Mouse (Mus musculus) stomach, postnatal 0 days (tissue): ENCODE results near the gene Taf6. TPM values are rescaled to one million over a fixed set of nuclear protein-coding genes. Genes with fewer than 3 reads are reported as not detected.

Experiments
- ATAC-seq: fragments of 200-750 bp; cut with Nextera tagmentation; 2 replicates; pipeline ENCODE4 v1.8.0; 2017; ENCODE audit not compliant: low FRiP score, low TSS enrichment
- DNase-seq: peaks from one replicate; pipeline ENCODE4 v3.0.0-alpha.2; 2016; ENCODE audit warnings: low spot score
- H3K27ac ChIP-seq: fragments of 300-500 bp; sonication (generic); replicated peaks from 2 replicates; pipeline ENCODE4 v1.5.1; 2014; ENCODE audit warnings: mild to moderate bottlenecking, control low read depth
- H3K27me3 ChIP-seq: fragments of 300-500 bp; sonication (generic); 2 replicates; pipeline ENCODE4 v1.6.1; 2014; ENCODE audit warnings: low read length; ENCODE audit not compliant: control insufficient read depth, insufficient read depth
- H3K36me3 ChIP-seq: fragments of 300-500 bp; sonication (generic); 2 replicates; pipeline ENCODE4 v1.6.1; 2014; ENCODE audit warnings: low read length, mixed read lengths; ENCODE audit not compliant: control insufficient read depth, insufficient read depth
- H3K4me1 ChIP-seq: fragments of 300-500 bp; sonication (generic); replicated peaks from 2 replicates; pipeline ENCODE4 v1.6.1; 2014; ENCODE audit warnings: antibody characterized with exemption; ENCODE audit not compliant: control insufficient read depth, insufficient read depth
- H3K4me2 ChIP-seq: fragments of 300-500 bp; sonication (generic); replicated peaks from 2 replicates; pipeline ENCODE4 v1.6.1; 2014; ENCODE audit warnings: low read depth, mild to moderate bottlenecking, control low read depth, moderate library complexity
- H3K4me3 ChIP-seq: fragments of 300-500 bp; sonication (generic); 2 replicates; pipeline ENCODE4 v1.5.1; 2014; ENCODE audit warnings: low read depth, low read length, control low read depth
- H3K9ac ChIP-seq: fragments of 300-500 bp; sonication (generic); 2 replicates; pipeline ENCODE4 v1.6.1; 2014; ENCODE audit warnings: mild to moderate bottlenecking, low read length, control low read depth, mixed read lengths
- H3K9me3 ChIP-seq: fragments of 300-500 bp; sonication (generic); 2 replicates; pipeline ENCODE4 v1.6.1; 2016; ENCODE audit warnings: low read length; ENCODE audit not compliant: control insufficient read depth
- CTCF ChIP-seq: IDR thresholded peaks from 2 replicates; pipeline ENCODE4 v1.5.1; 2016; ENCODE audit warnings: antibody characterized with exemption, low read depth, mild to moderate bottlenecking, moderate library complexity
- EP300 ChIP-seq: optimal IDR thresholded peaks from 2 replicates; pipeline ENCODE3; 2016; ENCODE audit warnings: antibody characterized with exemption
- WGBS: fragments of 180-500 bp; shearing (Covaris S2); extraction: QIAGEN DNeasy Blood & Tissue Kit; methylation state at CpG from one replicate; pipeline ENCODE4 v1.1.7; 2014; 5-methylcytosine and 5-hydroxymethylcytosine counted together
- polyA plus RNA-seq: library from polyadenylated mRNA; unstranded; fragments of >200 nt; fragmentation: Nextera tagmentation; extraction: Ambion mirVana; gene quantifications from 2 replicates; pipeline ENCODE4 v1.2.1, GENCODE M21; 2015

Gene Taf6
- polyA plus RNA-seq, 1 experiment from 2014 or later = 27.1 TPM

DNA sequence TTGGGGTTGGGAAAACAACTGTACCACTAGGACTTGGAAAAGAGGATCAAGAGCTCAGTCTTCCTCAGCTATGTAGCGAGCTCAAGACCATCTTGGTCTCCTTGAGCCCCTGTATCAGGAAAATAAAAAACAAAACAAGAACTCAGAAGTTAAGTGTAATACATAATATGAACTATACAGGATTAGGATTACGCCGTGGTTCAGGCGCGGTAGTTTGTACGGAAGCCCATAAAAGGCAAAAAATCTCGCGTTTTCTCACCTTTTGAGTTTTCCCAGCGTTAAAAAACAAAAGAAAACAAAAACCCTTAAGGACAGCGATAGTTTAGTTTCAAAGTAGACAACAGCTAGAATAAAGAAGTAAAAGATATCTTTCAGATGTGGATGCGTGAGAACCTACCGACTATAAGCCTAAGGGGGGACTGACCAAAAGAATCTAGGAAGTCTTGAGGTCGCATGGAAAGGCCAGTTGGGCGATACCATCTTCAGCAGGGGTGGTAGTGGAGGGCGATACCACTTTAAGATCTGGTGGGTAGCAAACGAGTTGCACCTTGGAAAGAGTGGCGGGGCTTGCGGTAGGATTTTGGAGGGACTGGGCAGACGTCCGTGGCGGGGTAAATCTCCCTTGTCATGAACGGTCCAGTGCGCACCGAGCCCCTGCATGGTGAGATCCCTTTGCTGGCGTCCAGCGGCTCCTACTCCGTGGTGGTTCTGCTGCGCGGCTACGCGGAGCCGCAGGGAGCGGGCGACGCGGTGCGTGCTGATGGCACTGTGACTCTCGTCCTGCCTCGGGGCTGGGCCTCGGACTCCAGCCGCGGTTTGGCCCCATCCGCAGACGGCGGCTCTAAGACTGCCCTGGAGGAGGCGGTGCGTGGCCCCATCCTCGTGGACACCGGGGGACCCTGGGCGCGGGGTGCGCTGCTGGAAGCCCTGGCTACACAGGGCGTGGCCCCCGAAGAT lies 6.8 kb upstream of the Taf6 start, which contains the start of gene Mblac1:
Mblac1 (plus strand) TSS at position 544 of the 957 bp plus-strand sequence.
- H3K9me3 ChIP-seq = no peaks in the 10 kb centered on the region
- WGBS = 5% methylated on average over 53 of the region's 54 CpGs
- peak within 1 kb of the TSS; percentile 70 for H3K4me3 ChIP-seq
- ATAC-seq (peak; percentile 86), DNase-seq (peak; percentile 83)
- peak; percentile 10; the same call in 1 of the 2 replicates for TF ChIP-seq CTCF
- TF ChIP-seq EP300 = no peak
- no peaks in the 10 kb centered on the region for H3K36me3 ChIP-seq
- peak within 1 kb of the TSS; percentile 95 for H3K4me2 ChIP-seq
- H3K27me3 ChIP-seq = no peaks in the 10 kb centered on the region
- H3K4me1 ChIP-seq = peaks cover 3% of the 10 kb centered on the region
- H3K27ac ChIP-seq = peak within 1 kb of the TSS; percentile 89
- H3K9ac ChIP-seq = peak within 1 kb of the TSS; percentile 83

DNA sequence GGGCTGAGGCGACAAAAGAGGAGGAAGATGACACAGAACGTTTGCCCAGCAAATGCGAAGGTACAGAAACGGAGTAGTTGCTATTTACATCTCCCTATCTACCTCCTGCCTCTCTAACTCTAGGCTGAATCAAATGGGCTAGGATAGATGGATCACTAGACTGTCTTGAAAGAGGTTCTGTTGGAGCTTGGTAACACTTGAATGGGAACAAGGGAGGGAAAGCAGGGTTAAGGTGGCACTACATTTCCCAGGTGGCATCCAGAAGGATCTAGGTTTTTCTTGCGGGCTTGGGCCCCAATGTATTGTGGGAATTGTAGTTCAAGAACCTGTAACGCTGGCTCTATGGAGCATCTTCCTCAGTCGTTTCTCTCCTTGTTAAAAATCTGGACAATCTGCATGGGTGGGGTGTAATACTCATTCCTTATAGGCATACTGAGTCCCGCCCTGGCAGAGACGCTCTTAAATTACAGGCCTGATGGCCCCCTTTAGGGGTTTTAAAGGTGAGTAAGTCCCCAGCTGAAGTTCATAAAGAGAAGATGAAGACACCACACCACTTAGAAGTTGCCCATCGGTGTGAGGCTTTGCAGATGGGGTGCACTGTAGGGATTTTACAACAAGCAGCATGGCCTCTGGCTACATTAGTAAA lies 533 bp upstream of the Taf6 start:
- H3K4me3 ChIP-seq = peak overlapping the region; percentile 83
- 0% methylated on average over 10 of the region's 10 CpGs for WGBS
- TF ChIP-seq CTCF (no peak), EP300 (no peak)
- no peaks in the 10 kb centered on the region for H3K9me3 ChIP-seq
- peaks cover 4% of the 10 kb centered on the region; the same call in 1 of the 2 replicates for H3K36me3 ChIP-seq
- ATAC-seq (peak; percentile 87), DNase-seq (peak; percentile 62)
- H3K4me1 ChIP-seq = no peaks in the 10 kb centered on the region
- H3K27me3 ChIP-seq = no peaks in the 10 kb centered on the region
- H3K4me2 ChIP-seq = peak overlapping the region; percentile 78
- H3K9ac ChIP-seq = peak overlapping the region; percentile 76
- peak overlapping the region; percentile 81; the same call in 1 of the 2 replicates for H3K27ac ChIP-seq

DNA sequence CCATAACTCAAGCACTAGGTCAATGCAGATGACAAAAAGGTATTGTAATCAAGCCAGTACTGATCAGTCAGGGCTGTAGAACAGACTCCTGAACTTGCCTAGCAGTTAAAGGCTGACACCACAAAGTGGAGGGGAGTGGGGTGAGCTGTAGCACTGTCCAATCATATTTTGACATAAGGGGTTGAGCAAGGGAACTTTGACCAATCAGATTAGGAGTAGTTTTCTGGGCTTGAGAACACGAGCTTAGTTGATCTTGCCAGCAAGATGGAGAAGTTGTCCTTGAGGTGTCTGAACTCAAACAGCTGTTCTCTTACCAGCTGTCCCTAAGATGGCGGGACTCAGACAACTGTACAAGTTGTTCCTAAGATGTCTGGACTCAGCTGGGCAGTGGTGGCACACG lies 14.0 kb downstream of the Taf6 start:
- 75% methylated on average over 3 of the region's 3 CpGs for WGBS
- Histone ChIP-seq H3K4me1 (no peaks in the 10 kb centered on the region), H3K9me3 (no peaks in the 10 kb centered on the region), H3K27ac (no peak overlapping the region), H3K36me3 (peaks cover 22% of the 10 kb centered on the region), H3K27me3 (no peaks in the 10 kb centered on the region), H3K4me3 (no peak overlapping the region), H3K9ac (no peak overlapping the region), H3K4me2 (no peak overlapping the region)
- TF ChIP-seq EP300 = no peak
- TF ChIP-seq CTCF = no peak
- ATAC-seq (no peak), DNase-seq (no peak)

DNA sequence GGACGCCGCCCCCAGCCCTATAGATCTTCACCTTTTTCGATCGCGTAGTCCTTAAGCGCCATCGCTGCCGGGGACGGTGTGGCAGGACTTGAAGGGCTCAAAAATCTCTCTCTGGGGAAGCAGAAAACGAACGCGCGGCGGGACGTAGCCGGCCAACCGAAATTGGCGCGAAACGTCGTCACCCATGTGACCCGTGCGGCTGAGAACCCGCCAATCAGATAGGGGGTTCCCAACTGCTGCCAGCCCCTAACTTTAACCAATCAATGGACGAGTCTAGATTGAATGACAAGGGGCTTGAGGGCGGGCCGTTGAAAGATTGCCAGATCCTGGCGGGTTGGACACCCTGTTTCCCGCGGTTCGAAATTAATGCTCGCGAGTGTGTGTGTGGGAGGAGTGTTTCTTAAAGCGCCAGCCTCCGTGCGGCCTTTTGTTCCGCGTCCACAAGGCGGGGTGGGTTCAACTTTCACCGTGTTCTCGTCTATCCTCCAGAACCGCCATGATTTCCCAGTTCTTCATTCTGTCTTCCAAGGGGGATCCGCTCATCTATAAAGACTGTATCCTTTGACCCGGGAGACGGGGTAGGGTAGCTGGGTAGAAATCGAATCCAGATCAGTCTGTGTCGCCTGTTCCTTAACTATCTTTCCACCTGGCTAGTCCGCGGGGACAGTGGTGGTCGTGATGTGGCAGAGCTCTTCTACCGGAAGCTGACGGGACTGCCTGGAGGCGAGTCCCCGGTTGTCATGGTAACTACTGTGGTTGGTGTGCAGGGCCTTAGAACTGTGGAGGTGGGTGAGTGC lies 15.4 kb downstream of the Taf6 start, which contains the start of the genes Ap4m1 and Mcm7:
Ap4m1 (plus strand) TSS at position 308 of the 797 bp plus-strand sequence.
Mcm7 (minus strand) TSS at position 728 of the 797 bp plus-strand sequence.
- no peak for TF ChIP-seq EP300
- peak; percentile 55 for TF ChIP-seq CTCF
- peak within 1 kb of the TSS; percentile 97 for H3K4me2 ChIP-seq
- DNase-seq (peak; percentile 98), ATAC-seq (peak; percentile 91)
- H3K4me3 ChIP-seq = peak within 1 kb of the TSS; percentile 65
- H3K9me3 ChIP-seq = no peaks in the 10 kb centered on the region
- peaks cover 18% of the 10 kb centered on the region for H3K36me3 ChIP-seq
- peak within 1 kb of the TSS; percentile 73 for H3K9ac ChIP-seq
- WGBS = under 1% methylated on average over 54 of the region's 54 CpGs
- no peaks in the 10 kb centered on the region for H3K4me1 ChIP-seq
- no peaks in the 10 kb centered on the region for H3K27me3 ChIP-seq
- H3K27ac ChIP-seq = peak within 1 kb of the TSS; percentile 91

- under 1% methylated on average over 47 of the region's 47 CpGs for WGBS
- H3K36me3 ChIP-seq = peaks cover 18% of the 10 kb centered on the region
- no peaks in the 10 kb centered on the region for H3K9me3 ChIP-seq
- H3K4me2 ChIP-seq = peak overlapping the region; percentile 97
- TF ChIP-seq EP300 (peak; percentile 94), CTCF (peak; percentile 44; the same call in 1 of the 2 replicates)
- H3K4me3 ChIP-seq = peak overlapping the region; percentile 65
- ATAC-seq = peak; percentile 92
- H3K27ac ChIP-seq = peak overlapping the region; percentile 91
- H3K4me1 ChIP-seq = no peaks in the 10 kb centered on the region
- peak overlapping the region; percentile 68 for H3K9ac ChIP-seq
- no peaks in the 10 kb centered on the region for H3K27me3 ChIP-seq
- peak; percentile 98 for DNase-seq
Measured at GRCm38 (mm10) chr5:138170936-138171561, 16.2 kb downstream of the Taf6 start.
